Mouse (Mus musculus) monocyte, adult 2 months (primary cell): ENCODE results near the gene AI597479.

Experiments used
- DNase-seq, 2 experiments: peaks; one replicate each; pipeline ENCODE4 v3.0.0; 2022; ENCODE audit warnings: low spot score in 2 of 2, low read depth in 1 of 2

The AI597479 gene

GRCm38 (mm10) chr1:43098031-43098984, at the start of gene AI597479, which contains the start of gene Tgfbrap1:
TSS of gene AI597479 (plus strand) at chr1:43098710.
TSS of gene Tgfbrap1 (minus strand) at chr1:43098637.
- peak; percentile 61 to 88 for DNase-seq

DNA sequence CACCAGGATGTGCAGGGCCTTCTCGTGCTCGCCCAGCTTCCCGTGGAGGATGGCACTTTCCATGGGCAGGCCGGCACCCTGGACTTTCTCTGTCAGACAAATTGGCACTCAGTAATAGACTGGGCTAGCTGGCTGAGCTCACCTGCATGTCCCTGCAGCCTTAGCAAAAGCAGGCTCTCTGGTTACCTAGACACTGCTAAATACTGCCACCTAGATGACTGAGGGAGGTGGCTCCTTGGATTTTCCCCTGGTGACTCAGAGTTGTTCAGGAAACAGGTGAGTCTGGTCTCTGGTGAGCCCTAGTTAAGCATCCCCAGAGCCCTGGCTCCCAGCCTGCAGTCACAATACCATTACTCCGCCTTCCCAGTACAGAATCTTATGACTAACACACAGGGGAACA, 46.6 kb upstream of the AI597479 start:
- DNase-seq = no peak

GRCm38 (mm10) chr1:43065615-43066310, 32.7 kb upstream of the AI597479 start:
- DNase-seq = no peak

DNA sequence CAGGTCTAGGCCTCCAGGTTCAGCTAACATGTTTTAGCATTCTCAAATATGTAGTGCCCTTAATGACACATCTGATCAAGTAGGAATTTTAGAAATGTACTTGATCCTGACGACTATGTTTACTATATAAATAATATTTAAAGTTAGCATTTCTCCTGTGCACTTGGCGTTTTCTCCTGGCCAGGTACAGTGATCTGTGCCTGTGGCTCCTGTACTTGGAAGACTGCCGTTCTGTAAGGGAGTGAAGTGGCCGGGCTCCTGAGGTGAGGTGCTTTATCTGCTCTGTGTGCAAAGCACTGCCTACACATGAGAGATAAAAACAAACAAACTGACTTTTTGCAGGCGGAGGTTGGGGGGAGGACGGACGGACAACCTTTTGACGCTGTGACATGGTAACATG, 31.9 kb upstream of the AI597479 start:
- no peak for DNase-seq

DNA sequence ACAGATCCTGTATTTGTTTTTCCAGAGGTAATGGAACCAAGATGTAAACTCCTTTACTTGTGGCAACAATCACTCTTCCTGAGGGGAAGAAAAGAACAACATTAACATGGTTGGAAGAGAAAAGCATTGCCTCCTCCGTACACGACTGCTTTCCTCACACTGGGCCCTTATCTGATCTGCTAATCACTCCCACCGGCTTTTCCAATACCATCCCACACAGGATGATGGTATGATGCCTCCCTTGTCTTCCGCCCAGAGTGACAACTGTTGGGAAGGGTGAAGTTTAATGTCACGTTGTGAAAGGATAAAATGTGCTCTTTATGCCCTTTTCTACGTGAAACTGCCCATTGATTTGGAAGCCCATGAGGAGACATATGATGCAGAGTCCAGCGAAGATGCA, 31.0 kb upstream of the AI597479 start:
- no peak for DNase-seq

- no peak for DNase-seq
Measured at GRCm38 (mm10) chr1:43070726-43071125, 27.8 kb upstream of the AI597479 start.

DNA sequence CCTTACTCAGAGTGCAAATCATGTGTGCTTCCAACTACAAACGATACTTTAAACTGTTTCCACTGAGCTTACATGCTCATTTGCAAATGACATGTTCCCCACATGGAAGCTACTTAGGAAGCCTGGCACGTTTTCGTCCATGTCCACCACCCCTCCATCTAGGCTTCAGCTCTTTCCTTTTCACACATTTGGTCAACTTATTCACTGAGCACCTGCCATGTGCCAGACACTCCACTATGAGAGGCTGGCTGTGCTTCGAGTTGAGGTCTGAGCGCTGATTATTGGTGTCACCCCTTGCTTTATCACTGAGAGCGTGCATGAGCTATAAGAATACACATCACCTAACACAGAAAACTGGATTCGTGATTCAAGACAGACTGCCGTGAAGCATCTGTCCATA, 26.5 kb upstream of the AI597479 start:
- DNase-seq = no peak

DNA sequence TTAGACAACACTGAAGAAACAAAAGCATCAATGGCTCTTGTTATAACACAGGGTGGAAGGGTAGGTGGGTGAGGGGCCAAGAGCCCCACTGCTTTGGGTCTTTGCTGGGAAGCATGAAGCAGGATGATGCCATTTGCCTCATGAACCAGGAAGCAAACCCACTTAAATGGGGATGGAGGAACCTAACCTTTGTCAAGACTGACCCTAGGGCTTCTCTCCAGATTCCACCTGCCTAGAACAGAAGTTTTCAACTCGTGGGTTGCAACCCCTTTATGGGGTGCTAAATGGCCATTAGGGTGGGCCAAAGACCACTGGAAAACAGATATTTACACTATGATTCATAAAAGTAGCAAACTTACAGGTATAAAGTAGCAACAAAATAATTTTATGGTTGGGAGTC, 25.9 kb upstream of the AI597479 start:
- no peak for DNase-seq

- DNase-seq = no peak
Measured at GRCm38 (mm10) chr1:43074791-43075190, 23.7 kb upstream of the AI597479 start.

DNA sequence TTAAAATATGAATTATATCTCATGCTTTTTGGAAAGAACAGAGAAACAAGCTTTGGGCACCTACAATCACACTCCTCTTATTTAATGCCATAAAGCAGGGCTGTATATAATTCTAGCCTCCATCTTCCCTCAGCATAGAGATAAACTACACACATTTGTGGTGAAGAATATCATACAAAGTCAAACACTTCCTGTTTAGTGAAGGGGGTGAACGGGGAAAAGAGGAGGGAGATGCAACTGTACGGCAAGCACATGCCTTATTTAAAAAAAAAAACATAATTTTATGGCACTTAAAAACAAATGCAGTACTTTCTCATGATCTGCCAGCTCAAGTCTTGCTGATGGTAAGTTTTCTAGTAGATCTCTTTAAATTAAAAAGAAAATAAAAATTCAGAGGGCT, 20.4 kb upstream of the AI597479 start:
- DNase-seq = no peak

DNA sequence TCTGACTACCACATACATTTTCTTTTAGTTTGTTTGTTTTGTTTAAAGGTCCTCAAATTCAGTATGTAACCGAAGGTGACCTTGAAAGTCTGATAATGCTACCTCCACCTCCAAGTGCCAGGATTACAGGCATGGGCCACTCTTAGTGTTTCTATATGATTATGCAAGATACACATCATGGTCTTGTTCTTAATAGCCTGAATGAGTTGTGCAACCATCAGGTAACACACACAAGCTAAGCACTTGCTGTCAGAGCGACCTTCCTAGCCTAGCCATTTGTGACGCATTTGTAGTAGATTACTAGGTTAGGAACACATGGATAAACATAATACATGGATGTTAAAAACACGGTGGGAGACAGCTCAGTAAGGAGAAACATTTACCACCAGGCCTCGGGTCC, 15.6 kb upstream of the AI597479 start:
- no peak for DNase-seq

DNA sequence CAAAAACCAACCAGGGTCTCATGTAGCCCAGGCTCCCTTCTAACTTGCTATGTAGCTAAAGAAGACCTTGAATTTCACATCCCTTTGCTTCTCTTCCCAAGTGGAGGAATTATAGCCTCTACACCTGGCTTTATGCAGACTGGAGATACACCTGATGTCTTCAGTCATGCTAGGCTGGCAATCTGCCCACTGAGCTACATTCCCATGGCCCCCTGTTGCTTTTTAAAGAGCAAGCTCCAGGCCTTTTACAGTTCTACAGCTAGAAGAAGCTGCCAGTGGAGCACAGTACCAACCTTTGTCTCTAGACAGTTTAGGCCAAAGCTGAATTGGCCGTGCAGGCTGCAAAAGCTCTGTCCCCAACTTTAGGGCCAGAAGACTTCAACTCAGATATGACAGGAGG, 8.1 kb upstream of the AI597479 start:
- DNase-seq = no peak

DNA sequence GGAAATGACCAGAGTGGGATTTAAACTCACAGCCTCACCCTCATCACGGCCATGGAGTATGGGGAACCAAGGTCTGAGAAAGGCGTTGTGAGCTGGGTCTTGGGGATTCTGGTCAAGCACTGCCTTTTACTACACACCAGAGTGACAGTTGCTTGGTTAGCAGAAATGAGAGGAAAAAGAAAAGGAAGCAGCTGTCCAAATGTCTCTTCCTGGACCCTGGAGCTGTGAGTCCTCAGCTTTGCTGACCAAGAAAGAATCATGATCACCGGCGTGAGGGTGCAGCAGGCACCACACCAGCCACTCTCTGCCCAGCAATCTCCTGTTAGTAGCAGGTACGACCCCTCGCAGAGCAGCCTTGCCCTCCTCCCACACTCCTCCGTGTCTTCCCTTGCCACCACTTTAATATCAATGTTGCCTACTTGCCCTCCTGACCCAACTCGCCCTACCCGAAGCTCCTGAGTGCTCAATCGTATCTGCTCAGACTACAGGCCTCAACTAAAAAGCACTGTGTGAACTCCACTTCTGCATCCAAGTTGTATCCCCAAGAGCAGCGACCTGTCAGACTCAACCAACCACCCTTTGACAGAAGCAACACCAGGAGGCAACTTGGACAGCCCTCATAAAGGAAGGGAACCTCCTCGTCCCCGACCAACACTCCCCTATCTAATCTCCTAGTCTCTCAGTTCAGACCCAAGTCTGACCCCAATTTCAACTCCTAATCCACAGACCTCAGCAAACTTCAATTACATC, 7.0 kb upstream of the AI597479 start:
- DNase-seq = no peak

DNA sequence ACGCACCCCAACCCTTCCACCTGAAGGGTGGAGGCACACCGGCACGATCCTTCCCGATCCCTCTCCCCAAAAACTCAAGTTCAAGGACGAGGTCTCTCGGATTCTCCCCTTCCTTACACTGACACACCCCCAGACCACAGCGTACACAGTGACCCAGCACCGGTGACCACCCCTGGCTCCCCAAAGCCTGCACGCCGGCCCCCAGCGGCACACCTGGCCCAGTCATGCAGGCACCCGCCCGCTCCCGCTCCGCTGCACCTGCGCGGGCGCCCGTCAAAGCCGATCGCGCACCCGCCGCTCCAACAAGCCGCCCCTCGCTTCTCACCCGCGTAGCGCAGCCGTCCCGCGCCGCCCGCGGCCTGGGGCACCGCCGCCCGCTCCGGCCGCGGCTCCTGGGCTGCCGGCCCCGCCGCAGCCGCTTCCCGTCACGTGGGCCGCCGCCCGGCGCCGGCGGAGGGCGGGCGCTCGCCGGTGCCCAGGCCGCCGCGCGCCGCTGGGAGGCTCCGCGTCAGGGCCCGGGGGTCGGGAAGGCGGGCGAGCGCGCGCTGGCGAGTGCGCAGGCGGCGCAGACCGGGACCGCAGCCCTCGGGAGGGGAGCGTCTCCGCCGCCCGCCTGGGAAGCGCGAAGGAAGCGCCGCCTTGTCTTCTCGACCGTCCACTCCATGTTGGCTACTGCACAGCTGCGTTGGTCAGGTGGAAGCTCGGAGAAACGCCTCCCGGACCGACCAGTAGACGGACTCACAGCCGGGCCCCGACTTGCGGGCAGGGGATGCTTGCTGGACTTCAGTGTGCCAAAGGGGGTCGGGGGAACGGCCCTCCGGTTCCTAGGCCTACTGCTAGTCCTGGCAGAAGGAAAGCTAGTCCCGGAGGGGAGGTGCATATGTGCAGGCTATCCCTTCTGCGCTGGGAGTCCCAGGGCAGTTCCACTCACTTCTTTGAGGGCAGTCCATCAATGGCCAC, 6.2 kb upstream of the AI597479 start:
- peak in 1 of 2 experiments; percentile 41 for DNase-seq

- no peak for DNase-seq
Measured at GRCm38 (mm10) chr1:43094206-43094605, 4.3 kb upstream of the AI597479 start.

DNA sequence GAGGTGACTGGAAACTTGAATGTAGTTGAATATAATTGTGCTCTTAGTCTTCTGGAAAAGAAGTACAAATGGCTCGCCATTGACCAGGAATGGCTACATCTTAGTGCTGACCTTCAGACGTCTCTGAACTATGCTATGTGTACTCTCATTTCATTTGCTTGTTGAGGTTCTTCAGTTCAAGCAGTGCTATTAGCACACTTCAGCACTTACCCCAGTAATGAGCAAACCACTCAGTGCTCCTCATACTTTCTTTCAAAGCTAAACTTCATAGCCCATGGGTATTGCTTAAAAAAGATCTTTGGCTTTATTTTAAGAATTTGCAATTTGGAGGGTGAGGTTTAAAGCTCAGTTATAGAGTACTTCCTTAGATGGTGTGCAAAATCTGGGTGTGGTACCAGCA, 10.2 kb downstream of the AI597479 start:
- DNase-seq = no peak

GRCm38 (mm10) chr1:43110556-43110955, 12.0 kb downstream of the AI597479 start:
- DNase-seq = peak in 1 of 2 experiments; percentile 32

DNA sequence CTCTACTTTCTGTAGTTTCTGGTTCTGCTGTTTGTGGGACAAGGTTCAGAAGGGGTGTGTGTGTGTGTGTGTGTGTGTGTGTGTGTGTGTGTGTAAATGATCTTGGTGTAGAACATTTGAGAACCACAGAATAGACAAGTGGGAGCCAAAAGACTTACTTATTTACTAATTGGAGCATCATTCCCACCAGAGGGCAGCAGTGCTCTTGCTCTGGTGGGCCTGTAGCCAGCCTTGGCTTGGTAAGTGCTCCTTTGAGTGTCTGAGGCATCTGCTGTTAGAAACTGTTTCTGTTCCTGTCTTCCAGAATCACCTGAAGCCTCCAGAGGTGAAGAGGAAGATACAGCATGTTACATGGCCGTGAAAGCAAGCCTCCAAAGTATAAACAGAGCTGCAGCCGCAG, 14.4 kb downstream of the AI597479 start:
- no peak for DNase-seq

GRCm38 (mm10) chr1:43117435-43117834, 18.9 kb downstream of the AI597479 start:
- DNase-seq = no peak

- DNase-seq = no peak
Measured at GRCm38 (mm10) chr1:43120950-43121349, 22.4 kb downstream of the AI597479 start.
